Mouse (Mus musculus) myocyte (in vitro differentiated cells): ENCODE data around the gene Zfp326.

ENCODE experiments used
- E2F4 ChIP-seq: IDR thresholded peaks from one replicate; pipeline ENCODE4 v1.6.1; 2011; ENCODE audit warnings: mild to moderate bottlenecking, control low read depth, moderate library complexity; ENCODE audit not compliant: insufficient read depth
- MAX ChIP-seq: IDR thresholded peaks from one replicate; pipeline ENCODE4 v1.6.1; 2011; ENCODE audit warnings: low read depth, mild to moderate bottlenecking, control low read depth
- MYOD1 ChIP-seq, 3 experiments: IDR thresholded peaks; one replicate each; pipeline ENCODE4 v1.6.1; 2011; ENCODE audit warnings: control low read depth in 2 of 3, low read depth in 2 of 3, mild to moderate bottlenecking in 2 of 3, moderate library complexity in 1 of 3; ENCODE audit not compliant: insufficient read length in 2 of 3, control insufficient read depth in 1 of 3
- POLR2A ChIP-seq: IDR thresholded peaks from one replicate; pipeline ENCODE4 v1.6.1; 2011; ENCODE audit warnings: low read depth, mild to moderate bottlenecking, control low read depth, moderate library complexity; ENCODE audit not compliant: insufficient read length
- TCF12 ChIP-seq: IDR thresholded peaks from one replicate; pipeline ENCODE4 v1.6.1; 2011; ENCODE audit warnings: mild to moderate bottlenecking, control low read depth; ENCODE audit not compliant: poor library complexity, insufficient read depth, severe bottlenecking
- TCF3 ChIP-seq: IDR thresholded peaks from one replicate; pipeline ENCODE4 v1.6.1; 2011; ENCODE audit warnings: low read depth, control low read depth; ENCODE audit not compliant: insufficient read length

DNA sequence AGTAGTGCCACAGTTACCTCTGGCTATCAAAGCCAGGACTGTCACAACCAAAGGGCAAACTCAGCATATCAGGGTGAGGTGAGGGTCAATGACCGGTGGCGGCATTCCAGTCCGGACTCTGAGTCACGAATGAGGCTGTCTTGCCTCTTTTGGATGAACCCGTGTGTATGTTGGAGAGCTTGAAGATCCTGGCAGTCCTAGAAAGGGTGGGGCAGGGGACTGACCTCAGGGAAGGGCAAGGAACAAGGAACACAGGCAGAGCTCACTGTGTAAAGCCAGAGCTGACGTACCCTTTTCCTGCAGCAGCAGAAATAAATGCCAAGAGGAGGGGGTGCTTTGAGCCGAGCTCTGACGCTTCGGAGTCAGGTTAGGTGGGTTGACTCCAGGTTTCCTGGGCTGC lies 40.4 kb upstream of the Zfp326 start:
- TF ChIP-seq POLR2A (no peak), MAX (no peak), TCF3 (no peak), E2F4 (no peak), MYOD1 (IDR thresholded peaks at IDR 0.05; ENCODE audit: control insufficient read depth in 1 of 3, insufficient read length in 2 of 3, low read depth in 2 of 3) (no peak), TCF12 (no peak)
